Mouse (Mus musculus) liver, adult 2 months (tissue): ENCODE results near the gene Bach2. TPM values are rescaled to one million over a fixed set of nuclear protein-coding genes. Genes with fewer than 3 reads are reported as not detected.

Source experiments
- DNase-seq: peaks from one replicate; pipeline ENCODE4 v3.0.0-alpha.2; 2011; ENCODE audit warnings: low read depth, low spot score; ENCODE audit errors: extremely low read depth
- H3K27ac ChIP-seq: fragments of 200-500 bp; replicated peaks from 2 replicates; pipeline ENCODE4 v1.5.1; 2012; ENCODE audit warnings: low read depth, mild to moderate bottlenecking, control low read depth, inconsistent platforms, low read length; ENCODE audit not compliant: insufficient read depth
- H3K27me3 ChIP-seq: fragments of 200-500 bp; 2 replicates; pipeline ENCODE4 v1.6.1; 2012; ENCODE audit warnings: mild to moderate bottlenecking, moderate library complexity, low read length, inconsistent platforms; ENCODE audit not compliant: control insufficient read depth, insufficient read depth
- H3K36me3 ChIP-seq: fragments of 200-500 bp; 2 replicates; pipeline ENCODE4 v1.6.1; 2012; ENCODE audit warnings: low read length, inconsistent platforms; ENCODE audit not compliant: control insufficient read depth, insufficient read depth
- H3K4me1 ChIP-seq: fragments of 200-500 bp; 2 replicates; pipeline ENCODE4 v1.6.1; 2011; ENCODE audit warnings: low read length; ENCODE audit not compliant: control insufficient read depth, insufficient read depth
- H3K4me3 ChIP-seq: fragments of 200-500 bp; 2 replicates; pipeline ENCODE4 v1.5.1; 2011; ENCODE audit warnings: low read depth, mild to moderate bottlenecking, control low read depth, low read length, moderate library complexity; ENCODE audit not compliant: insufficient read depth
- H3K79me2 ChIP-seq: fragments of 200-500 bp; 2 replicates; pipeline ENCODE4 v1.6.1; 2012; ENCODE audit warnings: inconsistent platforms, mild to moderate bottlenecking, low read length, moderate library complexity; ENCODE audit not compliant: control insufficient read depth, insufficient read depth
- H3K9ac ChIP-seq: fragments of 200-500 bp; 2 replicates; pipeline ENCODE4 v1.6.1; 2012; ENCODE audit warnings: low read depth, mild to moderate bottlenecking, control low read depth, inconsistent platforms, low read length
- CTCF ChIP-seq: fragments of 200-500 bp; IDR thresholded peaks from 2 replicates; pipeline ENCODE4 v1.5.1; 2011; ENCODE audit warnings: low read depth, low read length, control low read depth
- POLR2A ChIP-seq: fragments of 200-500 bp; IDR thresholded peaks from 2 replicates; pipeline ENCODE4 v1.6.1; 2011; ENCODE audit warnings: low read length, control low read depth; ENCODE audit not compliant: insufficient read depth; ENCODE audit errors: extremely low read depth
- WGBS: fragments of 180-500 bp; shearing (Covaris S2); methylation state at CpG from one replicate; pipeline ENCODE4 v1.1.7; 2018; 5-methylcytosine and 5-hydroxymethylcytosine counted together
- polyA plus RNA-seq: library from polyadenylated mRNA; depleted of rRNA; stranded (reverse); fragments of >200 nt; gene quantifications from 2 replicates; pipeline ENCODE4 v1.2.3, GENCODE M21; 2012
- total RNA-seq: library from RNA; depleted of rRNA; stranded (reverse); fragments of >200 nt; gene quantifications from 2 replicates; pipeline ENCODE4 v1.2.3, GENCODE M21; 2014

The Bach2 gene
- total and polyA plus RNA-seq, 2 experiments: 2.1 to 6.0 TPM

DNA sequence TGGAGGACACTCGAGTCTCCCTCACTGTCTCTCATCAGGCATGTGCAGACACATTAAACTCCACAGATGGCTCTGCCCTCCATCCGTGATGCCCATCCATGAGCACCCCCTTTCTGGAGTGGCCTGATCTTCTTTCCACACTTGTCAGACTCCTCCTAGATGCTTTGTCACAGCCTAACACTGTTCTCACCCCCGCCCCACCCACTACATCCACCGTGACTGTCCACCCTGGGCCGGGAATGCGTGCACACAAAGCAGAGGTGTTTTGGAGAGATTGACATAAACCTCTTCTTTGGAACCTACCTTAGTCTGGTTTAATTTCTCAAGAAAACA lies 202.1 kb downstream of the Bach2 start:
- no peaks in the 10 kb centered on the region for H3K4me1 ChIP-seq
- DNase-seq: no peak
- WGBS: 93% methylated on average over 6 of the region's 6 CpGs
- H3K79me2 ChIP-seq: no peaks in the 10 kb centered on the region
- no peaks in the 10 kb centered on the region for H3K36me3 ChIP-seq
- no peak overlapping the region for H3K4me3 ChIP-seq
- no peak overlapping the region for H3K27ac ChIP-seq
- no peak for TF ChIP-seq CTCF
- TF ChIP-seq POLR2A: no peak
- no peaks in the 10 kb centered on the region for H3K27me3 ChIP-seq
- no peak overlapping the region for H3K9ac ChIP-seq

- Histone ChIP-seq H3K4me3 (no peak overlapping the region), H3K27me3 (no peaks in the 10 kb centered on the region), H3K9ac (no peak overlapping the region), H3K27ac (no peak overlapping the region), H3K4me1 (no peaks in the 10 kb centered on the region), H3K36me3 (no peaks in the 10 kb centered on the region), H3K79me2 (no peaks in the 10 kb centered on the region)
- DNase-seq: no peak
- 100% methylated on average over 1 of the region's 1 CpGs for WGBS
- TF ChIP-seq POLR2A: no peak
- no peak for TF ChIP-seq CTCF
Measured at GRCm38 (mm10) chr4:32444671-32445196, 206.1 kb downstream of the Bach2 start.

GRCm38 (mm10) chr4:32447850-32448249 lies 209.2 kb downstream of the Bach2 start:
- Histone ChIP-seq H3K79me2 (no peaks in the 10 kb centered on the region; the same call in 1 of the 2 replicates), H3K36me3 (no peaks in the 10 kb centered on the region)
- over 99% methylated on average over 3 of the region's 3 CpGs for WGBS

DNA sequence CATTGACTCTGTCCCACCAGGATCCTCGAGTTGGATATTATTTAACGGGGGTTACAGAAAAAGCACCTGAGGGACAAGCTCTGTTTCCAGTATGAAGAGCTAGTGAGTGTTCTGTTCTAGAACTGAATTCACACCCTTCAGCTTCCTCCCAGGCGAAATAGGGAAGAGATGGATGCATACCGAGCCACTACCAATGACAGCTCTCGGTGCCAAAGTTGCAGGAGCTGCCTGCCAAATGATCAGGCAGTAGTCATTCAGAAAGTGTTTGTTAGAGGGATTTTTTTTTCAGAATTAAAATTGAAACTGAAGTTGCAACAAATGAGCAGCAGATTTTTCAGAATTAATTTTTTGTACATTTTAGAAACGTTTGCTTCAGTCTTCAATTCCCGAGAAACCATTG lies 223.4 kb downstream of the Bach2 start:
- no peaks in the 10 kb centered on the region; the same call in 1 of the 2 replicates for H3K4me1 ChIP-seq
- DNase-seq: peak; percentile 7
- H3K9ac ChIP-seq: no peak overlapping the region
- no peaks in the 10 kb centered on the region for H3K36me3 ChIP-seq
- H3K79me2 ChIP-seq: no peaks in the 10 kb centered on the region
- H3K27ac ChIP-seq: no peak overlapping the region
- 71% methylated on average over 7 of the region's 7 CpGs for WGBS
- TF ChIP-seq POLR2A: no peak
- no peak for TF ChIP-seq CTCF
- H3K4me3 ChIP-seq: no peak overlapping the region
- no peaks in the 10 kb centered on the region for H3K27me3 ChIP-seq

More at GRCm38 (mm10) chr4:32447850-32448249, 209.2 kb downstream of the Bach2 start:
- H3K27ac ChIP-seq: no peak overlapping the region
- DNase-seq: no peak
- H3K4me1 ChIP-seq: no peaks in the 10 kb centered on the region
- TF ChIP-seq POLR2A (no peak), CTCF (no peak)
- no peaks in the 10 kb centered on the region for H3K27me3 ChIP-seq
- H3K9ac ChIP-seq: no peak overlapping the region
- H3K4me3 ChIP-seq: no peak overlapping the region

GRCm38 (mm10) chr4:32463065-32463464 lies 224.5 kb downstream of the Bach2 start:
- Histone ChIP-seq H3K4me3 (no peak overlapping the region), H3K27ac (no peak overlapping the region), H3K4me1 (no peaks in the 10 kb centered on the region; the same call in 1 of the 2 replicates), H3K36me3 (no peaks in the 10 kb centered on the region), H3K9ac (no peak overlapping the region), H3K79me2 (no peaks in the 10 kb centered on the region), H3K27me3 (no peaks in the 10 kb centered on the region)
- peak; percentile 9 for DNase-seq
- 86% methylated on average over 6 of the region's 6 CpGs for WGBS
- TF ChIP-seq POLR2A: no peak
- no peak for TF ChIP-seq CTCF

DNA sequence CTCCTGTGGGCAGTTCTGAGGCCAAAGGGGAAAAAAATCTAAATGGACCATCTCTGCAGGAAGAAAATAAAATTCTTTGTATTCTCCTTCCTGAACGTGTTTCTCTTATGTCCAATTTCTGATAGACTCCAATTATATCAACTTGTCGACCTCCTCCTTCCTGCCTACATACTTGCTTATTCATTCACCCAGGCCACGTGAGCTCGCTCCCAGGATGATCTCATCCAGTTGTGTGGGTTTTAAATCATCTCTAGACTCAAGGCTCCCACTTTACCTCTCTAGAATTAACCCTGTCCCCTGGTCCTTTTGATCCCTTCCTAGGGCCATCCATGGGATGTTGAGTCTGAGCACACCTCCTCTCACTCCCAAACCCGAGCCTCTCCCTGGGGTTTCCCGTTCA lies 225.9 kb downstream of the Bach2 start:
- Histone ChIP-seq H3K79me2 (no peaks in the 10 kb centered on the region), H3K27ac (no peak overlapping the region), H3K27me3 (no peaks in the 10 kb centered on the region), H3K9ac (no peak overlapping the region), H3K36me3 (no peaks in the 10 kb centered on the region), H3K4me3 (no peak overlapping the region), H3K4me1 (no peaks in the 10 kb centered on the region; the same call in 1 of the 2 replicates)
- TF ChIP-seq POLR2A (no peak), CTCF (no peak)
- DNase-seq: no peak
- 89% methylated on average over 6 of the region's 6 CpGs for WGBS
